Mouse (Mus musculus) forebrain, embryonic 12.5 days (tissue): ENCODE results near the gene Mybl2. TPM values are rescaled to one million over a fixed set of nuclear protein-coding genes. Genes with fewer than 3 reads are reported as not detected.
A peak's percentile ranks its signal among the peaks of the same experiment; 100 is the strongest.
"Not testable (repeated sequence)": the region's sequence is repeated elsewhere in the genome, so short reads cannot be mapped to it uniquely, and the experiment has no call there.

ENCODE experiments used
- ATAC-seq: fragments of 200-750 bp; cut with Nextera tagmentation; 2 replicates; pipeline ENCODE4 v1.8.0; 2017; ENCODE audit warnings: moderate TSS enrichment; ENCODE audit not compliant: low FRiP score
- H3K27ac ChIP-seq: fragments of 300-500 bp; sonication (generic); 2 replicates; pipeline ENCODE4 v1.5.1; 2016; ENCODE audit warnings: mild to moderate bottlenecking
- H3K27me3 ChIP-seq: fragments of 300-500 bp; sonication (generic); 2 replicates; pipeline ENCODE4 v1.6.1; 2016; ENCODE audit warnings: mild to moderate bottlenecking
- H3K36me3 ChIP-seq: fragments of 300-500 bp; sonication (generic); replicated peaks from 2 replicates; pipeline ENCODE4 v1.6.1; 2016; ENCODE audit warnings: mild to moderate bottlenecking
- H3K4me1 ChIP-seq: fragments of 300-500 bp; sonication (generic); 2 replicates; pipeline ENCODE4 v1.6.1; 2016
- H3K4me2 ChIP-seq: fragments of 300-500 bp; sonication (generic); 2 replicates; pipeline ENCODE4 v1.6.1; 2016; ENCODE audit warnings: mild to moderate bottlenecking, moderate library complexity
- H3K4me3 ChIP-seq: fragments of 300-500 bp; sonication (generic); replicated peaks from 2 replicates; pipeline ENCODE4 v1.5.1; 2016; ENCODE audit warnings: mild to moderate bottlenecking
- H3K9ac ChIP-seq: fragments of 300-500 bp; sonication (generic); 2 replicates; pipeline ENCODE4 v1.6.1; 2016; ENCODE audit warnings: mild to moderate bottlenecking
- H3K9me3 ChIP-seq: fragments of 300-500 bp; sonication (generic); 2 replicates; pipeline ENCODE4 v1.6.1; 2016
- WGBS: fragments of 180-500 bp; shearing (Covaris S2); methylation state at CpG from one replicate; pipeline ENCODE4 v1.1.7; 2016; 5-methylcytosine and 5-hydroxymethylcytosine counted together
- polyA plus RNA-seq: library from polyadenylated mRNA; unstranded; fragments of >200 nt; fragmentation: Nextera tagmentation; extraction: Ambion mirVana; gene quantifications from 2 replicates; pipeline ENCODE4 v1.2.1, GENCODE M21; 2016

The Mybl2 gene
- polyA plus RNA-seq, 1 experiment from 2014 or later = 41.5 TPM

- no peaks in the 10 kb centered on the region for H3K9me3 ChIP-seq
- under 1% methylated on average over 33 of the region's 38 CpGs for WGBS
- H3K9ac ChIP-seq = peak overlapping the region; percentile 77
- peak overlapping the region; percentile 68 for H3K27ac ChIP-seq
- peak overlapping the region; percentile 75 for H3K4me3 ChIP-seq
- no peaks in the 10 kb centered on the region for H3K36me3 ChIP-seq
- no peaks in the 10 kb centered on the region for H3K27me3 ChIP-seq
- H3K4me2 ChIP-seq = peak overlapping the region; percentile 98
- peak; percentile 12; the same call in 1 of the 2 replicates for ATAC-seq
- peaks cover 30% of the 10 kb centered on the region for H3K4me1 ChIP-seq
These were observed 506 bp downstream of the Mybl2 start for GRCm38 (mm10) chr2:163054891-163055494.

DNA sequence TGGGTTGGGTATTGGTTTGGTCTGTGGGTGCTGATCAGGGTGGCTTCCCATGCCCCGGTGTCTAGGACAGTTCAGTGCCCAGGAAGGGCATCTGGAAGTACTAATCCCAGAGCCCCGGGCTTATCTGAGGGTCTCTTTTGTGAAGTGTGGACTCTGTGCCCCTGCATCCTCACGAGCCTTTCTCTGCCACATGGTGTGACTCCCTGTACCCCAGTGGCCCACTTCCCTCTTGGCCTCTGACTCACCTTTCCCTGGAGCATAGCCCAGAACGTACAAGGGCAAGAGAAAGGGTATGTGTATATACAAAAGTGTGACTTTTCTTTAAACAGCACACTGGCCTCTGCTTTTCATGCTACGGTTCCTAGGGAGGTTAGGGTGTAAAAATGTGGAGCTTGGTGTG is 1.2 kb downstream of the Mybl2 start:
- H3K4me2 ChIP-seq = peak overlapping the region; percentile 98
- no peak for ATAC-seq
- H3K4me3 ChIP-seq = peak overlapping the region; percentile 75
- no peak overlapping the region for H3K27ac ChIP-seq
- 31% methylated on average over 5 of the region's 5 CpGs for WGBS
- no peaks in the 10 kb centered on the region for H3K36me3 ChIP-seq
- no peaks in the 10 kb centered on the region for H3K9me3 ChIP-seq
- H3K27me3 ChIP-seq = no peaks in the 10 kb centered on the region
- peak overlapping the region; percentile 77 for H3K9ac ChIP-seq
- peaks cover 30% of the 10 kb centered on the region for H3K4me1 ChIP-seq

GRCm38 (mm10) chr2:163056584-163056983 is 2.1 kb downstream of the Mybl2 start:
- H3K4me3 ChIP-seq = no peak overlapping the region
- peaks cover 30% of the 10 kb centered on the region for H3K4me1 ChIP-seq
- no peak for ATAC-seq
- no peaks in the 10 kb centered on the region for H3K36me3 ChIP-seq
- H3K27ac ChIP-seq = no peak overlapping the region
- 91% methylated on average over 9 of the region's 9 CpGs for WGBS
- no peak overlapping the region for H3K9ac ChIP-seq
- H3K27me3 ChIP-seq = no peaks in the 10 kb centered on the region
- H3K9me3 ChIP-seq = no peaks in the 10 kb centered on the region
- peak overlapping the region; percentile 98; the same call in 1 of the 2 replicates for H3K4me2 ChIP-seq

DNA sequence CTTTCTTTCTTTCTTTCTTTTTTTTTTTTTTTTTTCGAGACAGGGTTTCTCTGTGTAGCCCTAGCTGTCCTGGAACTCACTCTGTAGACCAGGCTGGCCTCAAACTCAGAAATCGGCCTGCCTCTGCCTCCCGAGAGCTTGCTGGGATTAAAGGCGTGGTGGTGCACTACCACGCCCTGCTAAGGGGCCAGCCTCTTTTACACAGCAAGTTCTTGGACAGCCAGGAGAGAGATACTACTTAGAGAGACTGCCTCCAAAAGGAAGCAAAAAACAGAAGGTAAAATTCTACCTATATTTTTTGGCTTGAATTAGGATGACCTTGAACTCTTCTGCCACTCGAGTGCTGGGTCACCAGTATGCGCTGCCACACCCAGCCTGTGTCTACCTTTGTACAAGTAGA is 4.5 kb downstream of the Mybl2 start:
- ATAC-seq = not testable (repeated sequence)
- WGBS = 87% methylated on average over 7 of the region's 7 CpGs

GRCm38 (mm10) chr2:163060630-163061029 is 6.1 kb downstream of the Mybl2 start:
- ATAC-seq = no peak
- peaks cover 29% of the 10 kb centered on the region for H3K36me3 ChIP-seq
- no peak overlapping the region for H3K4me3 ChIP-seq
- no peak overlapping the region for H3K4me2 ChIP-seq
- H3K27me3 ChIP-seq = no peaks in the 10 kb centered on the region
- H3K9ac ChIP-seq = no peak overlapping the region
- H3K4me1 ChIP-seq = peaks cover 13% of the 10 kb centered on the region
- no peak overlapping the region for H3K27ac ChIP-seq
- H3K9me3 ChIP-seq = no peaks in the 10 kb centered on the region
- WGBS = 87% methylated on average over 6 of the region's 6 CpGs

More for the DNA sequence above, 4.5 kb downstream of the Mybl2 start:
- H3K4me3 ChIP-seq, H3K27ac ChIP-seq, H3K9ac ChIP-seq, H3K9me3 ChIP-seq, H3K27me3 ChIP-seq, H3K4me2 ChIP-seq: not testable (repeated sequence)
- H3K36me3 ChIP-seq = peaks cover 17% of the 10 kb centered on the region
- peaks cover 25% of the 10 kb centered on the region for H3K4me1 ChIP-seq

DNA sequence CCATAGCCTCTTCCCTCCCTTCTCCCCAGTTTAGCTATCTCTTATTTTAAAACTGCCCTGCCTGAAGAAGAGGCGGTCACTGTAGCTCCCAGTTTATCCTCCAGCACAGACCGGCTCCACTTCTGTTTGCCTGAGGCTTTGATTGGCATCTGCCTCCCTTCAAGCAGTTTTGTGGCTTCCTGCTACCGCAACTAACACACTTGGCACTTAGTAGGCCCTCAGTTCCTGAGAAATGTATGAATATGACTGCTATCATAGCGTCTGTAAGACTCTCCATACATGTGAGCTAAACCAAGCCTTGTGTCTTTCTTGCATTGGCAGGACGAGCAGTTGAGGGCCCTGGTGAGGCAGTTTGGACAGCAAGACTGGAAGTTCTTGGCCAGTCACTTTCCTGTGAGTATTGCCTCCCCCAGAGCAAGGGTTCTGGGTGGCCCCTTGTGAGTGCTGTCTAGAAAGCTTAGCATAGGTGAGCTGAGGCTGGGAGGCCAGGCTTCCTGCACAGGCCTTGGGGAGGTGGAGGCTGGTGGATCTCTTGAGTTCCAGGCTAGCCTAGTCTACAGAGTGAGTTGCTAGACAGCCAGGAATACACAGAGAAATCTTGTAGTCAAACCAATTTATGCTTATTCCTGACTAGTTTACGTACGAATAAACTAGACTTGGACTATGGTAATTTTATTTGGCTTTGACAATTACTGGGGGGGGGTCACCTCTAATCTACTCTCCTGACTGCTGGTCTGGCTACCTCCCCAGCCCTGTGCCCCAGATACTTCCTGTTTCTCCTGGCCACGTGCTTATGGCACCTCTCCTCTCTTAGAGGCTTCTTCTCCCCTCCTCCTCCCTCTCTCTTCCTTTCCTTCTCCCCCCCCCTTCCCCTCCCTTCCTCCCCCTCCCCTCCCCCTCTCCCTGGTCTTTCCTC is 7.0 kb downstream of the Mybl2 start:
- Histone ChIP-seq H3K4me3 (no peak overlapping the region), H3K27me3 (no peaks in the 10 kb centered on the region), H3K27ac (no peak overlapping the region), H3K9me3 (no peaks in the 10 kb centered on the region), H3K4me2 (no peak overlapping the region), H3K9ac (no peak overlapping the region), H3K4me1 (peaks cover 5% of the 10 kb centered on the region; the same call in 1 of the 2 replicates), H3K36me3 (peaks cover 35% of the 10 kb centered on the region)
- WGBS = 79% methylated on average over 8 of the region's 8 CpGs
- ATAC-seq = no peak

GRCm38 (mm10) chr2:163062119-163062508 is 7.6 kb downstream of the Mybl2 start:
- no peaks in the 10 kb centered on the region for H3K4me1 ChIP-seq
- 72% methylated on average over 6 of the region's 6 CpGs for WGBS
- H3K9ac ChIP-seq = no peak overlapping the region
- no peak for ATAC-seq
- no peaks in the 10 kb centered on the region for H3K27me3 ChIP-seq
- H3K4me2 ChIP-seq = no peak overlapping the region
- peaks cover 37% of the 10 kb centered on the region for H3K36me3 ChIP-seq
- H3K4me3 ChIP-seq = no peak overlapping the region
- H3K27ac ChIP-seq = no peak overlapping the region
- no peaks in the 10 kb centered on the region for H3K9me3 ChIP-seq

DNA sequence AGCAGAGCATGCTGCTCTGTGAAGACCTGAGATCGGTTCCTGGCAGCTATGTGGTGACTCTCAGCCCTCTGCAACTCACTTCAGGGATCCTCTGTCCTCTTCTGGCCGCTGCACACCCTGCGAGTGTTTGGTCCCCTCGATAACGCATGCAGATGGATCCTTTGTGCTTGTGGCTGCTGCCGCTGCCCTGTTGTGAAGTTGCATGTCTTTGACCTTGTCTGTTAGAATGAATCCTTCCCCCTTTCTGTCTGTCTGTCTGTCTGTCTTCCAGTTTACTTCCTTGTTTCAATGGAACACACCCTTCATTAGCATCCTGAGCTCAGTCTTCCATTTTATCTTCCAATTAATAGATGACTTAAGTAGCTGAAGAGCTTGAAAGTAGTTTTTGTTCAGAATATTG is 11.8 kb downstream of the Mybl2 start:
- WGBS = 93% methylated on average over 6 of the region's 6 CpGs
- Histone ChIP-seq H3K9ac (no peak overlapping the region), H3K36me3 (peaks cover 65% of the 10 kb centered on the region), H3K27ac (no peak overlapping the region), H3K9me3 (no peaks in the 10 kb centered on the region), H3K4me3 (no peak overlapping the region), H3K27me3 (no peaks in the 10 kb centered on the region), H3K4me1 (no peaks in the 10 kb centered on the region), H3K4me2 (no peak overlapping the region)
- ATAC-seq = no peak

DNA sequence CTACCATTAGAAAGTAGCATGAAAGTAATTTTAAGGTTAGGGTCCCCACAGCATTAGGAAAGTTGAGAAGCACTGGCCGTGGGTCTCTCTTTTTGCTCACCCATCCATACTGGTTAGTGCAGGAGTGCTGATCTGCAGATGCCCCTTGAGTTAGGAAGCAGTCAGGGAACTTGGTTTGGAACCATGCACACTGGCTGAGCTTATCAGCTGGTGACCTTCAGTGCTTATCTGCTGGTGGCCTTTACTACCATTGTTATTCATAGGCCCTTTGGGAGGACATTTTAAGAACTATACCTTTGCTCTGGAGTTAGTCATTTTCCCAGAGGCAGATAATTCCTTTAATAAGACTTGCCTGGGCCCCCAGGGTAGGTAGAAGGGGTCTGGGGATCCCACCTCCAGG is 12.7 kb downstream of the Mybl2 start:
- Histone ChIP-seq H3K4me3 (no peak overlapping the region), H3K36me3 (peaks cover 71% of the 10 kb centered on the region), H3K27me3 (no peaks in the 10 kb centered on the region), H3K9me3 (no peaks in the 10 kb centered on the region), H3K4me2 (no peak overlapping the region), H3K27ac (no peak overlapping the region), H3K9ac (no peak overlapping the region), H3K4me1 (no peaks in the 10 kb centered on the region)
- 93% methylated on average over 1 of the region's 1 CpGs for WGBS
- no peak for ATAC-seq

DNA sequence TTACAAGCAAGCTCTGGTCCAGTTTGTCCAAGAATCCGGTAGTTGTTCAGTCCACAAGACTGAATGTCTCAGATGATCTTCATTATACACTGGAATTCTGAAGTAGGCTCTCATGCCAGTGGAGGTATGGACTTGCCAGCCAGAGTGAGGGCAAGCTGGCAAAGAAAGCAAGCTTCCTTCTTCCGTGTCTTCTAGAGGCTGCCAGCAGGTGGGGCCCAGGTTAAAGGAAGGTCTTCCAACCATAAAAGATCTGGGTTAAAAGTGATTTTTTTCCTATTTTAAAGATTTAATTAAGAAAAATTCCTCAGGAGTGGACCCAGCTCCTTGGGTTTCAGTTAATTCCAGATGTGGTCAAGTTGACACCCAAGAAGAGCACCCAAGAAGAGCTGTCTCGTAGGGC is 15.7 kb downstream of the Mybl2 start:
- H3K9ac ChIP-seq = no peak overlapping the region
- ATAC-seq = no peak
- H3K4me2 ChIP-seq = no peak overlapping the region
- H3K9me3 ChIP-seq = no peaks in the 10 kb centered on the region
- H3K36me3 ChIP-seq = peaks cover 71% of the 10 kb centered on the region
- H3K4me3 ChIP-seq = no peak overlapping the region
- no peaks in the 10 kb centered on the region for H3K4me1 ChIP-seq
- WGBS = 92% methylated on average over 3 of the region's 3 CpGs
- no peak overlapping the region for H3K27ac ChIP-seq
- no peaks in the 10 kb centered on the region for H3K27me3 ChIP-seq

GRCm38 (mm10) chr2:163071590-163071989 is 17.1 kb downstream of the Mybl2 start:
- H3K4me2 ChIP-seq = no peak overlapping the region
- H3K27me3 ChIP-seq = no peaks in the 10 kb centered on the region
- no peak for ATAC-seq
- no peak overlapping the region for H3K27ac ChIP-seq
- no peak overlapping the region for H3K4me3 ChIP-seq
- no peak overlapping the region for H3K9ac ChIP-seq
- H3K36me3 ChIP-seq = peaks cover 67% of the 10 kb centered on the region
- H3K4me1 ChIP-seq = no peaks in the 10 kb centered on the region
- H3K9me3 ChIP-seq = no peaks in the 10 kb centered on the region
- 87% methylated on average over 3 of the region's 3 CpGs for WGBS

DNA sequence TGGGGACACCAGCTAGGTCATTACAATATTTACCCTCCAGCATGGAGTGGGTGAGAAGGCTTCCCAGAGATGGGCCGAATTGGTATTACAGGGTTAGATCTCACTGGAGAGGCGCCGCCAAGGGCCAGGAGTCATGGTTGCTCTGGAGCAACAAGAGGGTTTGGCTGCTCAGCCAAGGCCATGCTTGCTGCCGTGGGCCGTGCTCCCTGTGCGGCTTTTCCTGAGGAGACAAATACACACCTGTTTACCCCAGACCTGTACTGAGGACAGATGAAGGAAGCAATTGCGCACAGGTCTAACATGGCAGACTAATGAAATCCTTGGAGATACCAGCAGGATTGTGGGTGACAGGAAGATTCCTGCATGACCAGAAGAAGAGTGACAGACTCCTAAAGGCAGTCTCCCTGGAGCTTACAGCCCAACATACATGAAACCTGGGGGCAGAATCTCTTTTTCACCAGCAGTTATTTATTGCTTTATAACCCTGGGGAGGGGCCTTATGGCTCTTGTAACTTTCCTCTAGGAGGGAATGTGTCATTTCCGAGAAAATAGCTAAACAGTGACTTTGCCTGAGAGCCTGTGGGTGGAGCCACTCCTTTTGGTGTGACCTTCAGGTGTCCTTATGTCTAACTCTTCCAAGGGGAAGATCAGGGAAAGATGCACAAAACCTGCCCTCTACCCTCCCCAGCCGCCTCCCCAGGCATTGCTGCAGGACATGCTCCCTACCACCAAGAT is 18.7 kb downstream of the Mybl2 start:
- Histone ChIP-seq H3K27me3 (no peaks in the 10 kb centered on the region), H3K4me1 (no peaks in the 10 kb centered on the region), H3K9me3 (no peaks in the 10 kb centered on the region), H3K27ac (no peak overlapping the region), H3K36me3 (peaks cover 68% of the 10 kb centered on the region), H3K9ac (no peak overlapping the region), H3K4me2 (no peak overlapping the region), H3K4me3 (no peak overlapping the region)
- no peak for ATAC-seq
- 92% methylated on average over 9 of the region's 9 CpGs for WGBS
